In genomic region chr17:87797688-87798291, GRCm38 (mm10) we compare ENCODE assay signal across 8 mouse cellular contexts. TPM values are rescaled to one million over a fixed set of nuclear protein-coding genes. Genes with fewer than 3 reads are reported as not detected.
A peak's percentile ranks its signal among the peaks of the same experiment; 100 is the strongest.
DNase-seq lines count a peak whose midpoint lies in the region; ATAC-seq and TF ChIP-seq lines count a peak whose summit lies in the region.

TSS of gene Kcnk12 (minus strand) at chr17:87797994.

- no peak within 1 kb of the TSS for H3K27ac ChIP-seq in ES-E14 (ENCODE audit: insufficient read depth, low read depth, low read length, poor library complexity, severe bottlenecking)
- H3K27ac ChIP-seq in embryonic facial prominence, embryonic 13.5 days: no peak within 1 kb of the TSS
- no peak within 1 kb of the TSS for H3K27ac ChIP-seq in hindbrain, embryonic 13.5 days
- H3K27ac ChIP-seq in midbrain, embryonic 10.5 days (replicated peaks): peak within 1 kb of the TSS; percentile 13; the same call in 1 of the 2 replicates
- no peak within 1 kb of the TSS for H3K27ac ChIP-seq in stomach, embryonic 15.5 days

- H3K9me3 ChIP-seq in ES-E14 (ENCODE audit: control insufficient read depth, insufficient read depth, low read depth, low read length): no peaks in the 10 kb centered on the region
- H3K9me3 ChIP-seq in embryonic facial prominence, embryonic 13.5 days: no peaks in the 10 kb centered on the region
- H3K9me3 ChIP-seq in hindbrain, embryonic 13.5 days: no peaks in the 10 kb centered on the region
- no peaks in the 10 kb centered on the region for H3K9me3 ChIP-seq in midbrain, embryonic 10.5 days (replicated peaks)
- no peaks in the 10 kb centered on the region for H3K9me3 ChIP-seq in stomach, embryonic 15.5 days

- 0 out of 2 replicates have a peak, but pooled peaks have one; percentile 39 for ATAC-seq in embryonic facial prominence, embryonic 13.5 days (ENCODE audit: insufficient number of reproducible peaks, insufficient read depth, low FRiP score, low TSS enrichment, low read depth)
- peak; percentile 72 for ATAC-seq in hindbrain, embryonic 13.5 days (ENCODE audit: low FRiP score)
- ATAC-seq in stomach, embryonic 15.5 days (ENCODE audit: insufficient read depth, low FRiP score, low read depth): peak; percentile 53; the same call in 1 of the 2 replicates
- no peak for ATAC-seq in erythroblast, adult 5-6 weeks (replicated peaks; ENCODE audit: low FRiP score, poor library complexity, severe bottlenecking)

- peak within 1 kb of the TSS; percentile 16 for H3K9ac ChIP-seq in ES-E14 (ENCODE audit: insufficient read depth, low read depth, low read length, poor library complexity, severe bottlenecking)
- H3K9ac ChIP-seq in embryonic facial prominence, embryonic 13.5 days: no peak within 1 kb of the TSS
- H3K9ac ChIP-seq in hindbrain, embryonic 13.5 days: peak within 1 kb of the TSS; percentile 70
- no peak within 1 kb of the TSS for H3K9ac ChIP-seq in stomach, embryonic 15.5 days

- no peaks in the 10 kb centered on the region for H3K36me3 ChIP-seq in ES-E14 (ENCODE audit: control insufficient read depth, insufficient read depth, low read length, poor library complexity, severe bottlenecking)
- no peaks in the 10 kb centered on the region for H3K36me3 ChIP-seq in embryonic facial prominence, embryonic 13.5 days
- no peaks in the 10 kb centered on the region for H3K36me3 ChIP-seq in hindbrain, embryonic 13.5 days
- no peaks in the 10 kb centered on the region for H3K36me3 ChIP-seq in midbrain, embryonic 10.5 days
- no peaks in the 10 kb centered on the region for H3K36me3 ChIP-seq in stomach, embryonic 15.5 days

- H3K4me3 ChIP-seq in ES-E14 (ENCODE audit: insufficient read depth in 1 of 2, low read depth in 1 of 2, low read length in 2 of 2, poor library complexity in 1 of 2, severe bottlenecking in 1 of 2): peak within 1 kb of the TSS; percentile 57 to 66
- peak within 1 kb of the TSS; percentile 47 for H3K4me3 ChIP-seq in embryonic facial prominence, embryonic 13.5 days
- peak within 1 kb of the TSS; percentile 54 for H3K4me3 ChIP-seq in hindbrain, embryonic 13.5 days
- peak within 1 kb of the TSS; percentile 62 for H3K4me3 ChIP-seq in midbrain, embryonic 10.5 days
- peak within 1 kb of the TSS; percentile 44 for H3K4me3 ChIP-seq in stomach, embryonic 15.5 days (replicated peaks)

- peaks cover 1 to 2% of the 10 kb centered on the region in 2 experiments; a peak in 1 of 4 replicates for H3K4me1 ChIP-seq in ES-E14 (ENCODE audit: control insufficient read depth in 2 of 2, insufficient read depth in 2 of 2, low read length in 2 of 2, poor library complexity in 1 of 2)
- peaks cover 25% of the 10 kb centered on the region for H3K4me1 ChIP-seq in embryonic facial prominence, embryonic 13.5 days
- peaks cover 27% of the 10 kb centered on the region for H3K4me1 ChIP-seq in hindbrain, embryonic 13.5 days (replicated peaks)
- H3K4me1 ChIP-seq in midbrain, embryonic 10.5 days: peaks cover 36% of the 10 kb centered on the region
- H3K4me1 ChIP-seq in stomach, embryonic 15.5 days: peaks cover 22% of the 10 kb centered on the region

- under 1% methylated on average over 46 of the region's 46 CpGs for WGBS in embryonic facial prominence, embryonic 13.5 days
- WGBS in hindbrain, embryonic 13.5 days: 1% methylated on average over 39 of the region's 46 CpGs
- WGBS in midbrain, embryonic 10.5 days: under 1% methylated on average over 46 of the region's 46 CpGs
- WGBS in stomach, embryonic 15.5 days: under 1% methylated on average over 42 of the region's 46 CpGs

- in situ Hi-C loops in ES-E14 (cut with MboI; ENCODE audit: low sequenced_read_pairs in 2 of 2, unreplicated experiment in 2 of 2): no loop called here

- peak within 1 kb of the TSS; percentile 90 for H3K4me2 ChIP-seq in embryonic facial prominence, embryonic 13.5 days
- peak within 1 kb of the TSS; percentile 98 for H3K4me2 ChIP-seq in hindbrain, embryonic 13.5 days
- peak within 1 kb of the TSS; percentile 73 for H3K4me2 ChIP-seq in stomach, embryonic 15.5 days

- H3K27me3 ChIP-seq in embryonic facial prominence, embryonic 13.5 days: peaks cover 86% of the 10 kb centered on the region
- peaks cover 80% of the 10 kb centered on the region for H3K27me3 ChIP-seq in hindbrain, embryonic 13.5 days
- peaks cover 80% of the 10 kb centered on the region for H3K27me3 ChIP-seq in midbrain, embryonic 10.5 days (ENCODE audit: low read depth, poor library complexity, severe bottlenecking)
- peaks cover 59% of the 10 kb centered on the region for H3K27me3 ChIP-seq in stomach, embryonic 15.5 days (replicated peaks)

- peak; percentile 69 for DNase-seq in ES-E14 (ENCODE audit: low read depth, low spot score)
- peak; percentile 62 for DNase-seq in adrenal gland, postnatal 25 days
- peak; percentile 82 to 85 for DNase-seq in layer of hippocampus, postnatal 36 days
- DNase-seq in midbrain, embryonic 10.5 days (ENCODE audit: low spot score): peak; percentile 82

TF ChIP-seq in ES-E14, 5 proteins besides CTCF, POLR2A, EP300 and RAD21:
- no peak for TF ChIP-seq CHD2 (IDR thresholded peaks at IDR 0.05; ENCODE audit: low read depth, low read length)
- no peak for TF ChIP-seq MAFK (IDR thresholded peaks at IDR 0.05; ENCODE audit: insufficient read depth, low read depth, low read length)
- no peak for TF ChIP-seq ZC3H11A (IDR thresholded peaks at IDR 0.05; ENCODE audit: borderline replicate concordance, low read depth, low read length)
- no peak for TF ChIP-seq HCFC1 (IDR thresholded peaks at IDR 0.05; ENCODE audit: borderline replicate concordance, insufficient read depth, low read length)
- no peak for TF ChIP-seq ZNF384 (IDR thresholded peaks at IDR 0.05; ENCODE audit: low read depth, low read length)

RNA-seq across cellular contexts. Expression of gene Kcnk12, which starts in this region (rescaled TPM):
- 1.7 and 1.8 TPM in 2 replicates for total RNA-seq in ES-E14 (2012; rRNA removed)
- total RNA-seq in adrenal gland, postnatal 25 days (2021): 0.73 and 0.76 TPM in 2 replicates
- polyA plus RNA-seq in embryonic facial prominence, embryonic 13.5 days (2015; fragmentation: Nextera tagmentation; extraction: Ambion mirVana): not detected in 2 replicates
- 0.38 and 0.72 TPM in 2 replicates for polyA plus RNA-seq in hindbrain, embryonic 13.5 days (2015; fragmentation: Nextera tagmentation; extraction: Ambion mirVana)
- total RNA-seq in layer of hippocampus, postnatal 36 days (2021): 10 to 100 TPM; 21.6 to 23.7 TPM
- polyA plus RNA-seq in midbrain, embryonic 10.5 days (2016; fragmentation: Nextera tagmentation; extraction: Ambion mirVana): 0.17 TPM in 2 replicates
- 0.09 and 0.17 TPM in 2 replicates for polyA plus RNA-seq in stomach, embryonic 15.5 days (2015; fragmentation: Nextera tagmentation; extraction: Ambion mirVana)
- 0.84 TPM in 1 of 2 replicates, not detected in the other for total RNA-seq in erythroblast, adult 5-6 weeks (2015; ENCODE audit: low replicate concordance)
- 0.42 and 0.51 TPM in 2 replicates for total RNA-seq in erythroblast, adult 5-6 weeks (2017; ENCODE audit: low replicate concordance)

Comparison
In these comparisons a context has a peak if more than half of its experiments do, and no peak if none do; other contexts are left out.
1. Peak in DNase-seq in adrenal gland, postnatal 25 days; RNA of the gene not detected or under 1 TPM.
2. Peak in ATAC-seq, H3K4me3 ChIP-seq and H3K4me2 ChIP-seq in embryonic facial prominence, embryonic 13.5 days; RNA of the gene not detected or under 1 TPM.
3. Peak in ATAC-seq, H3K4me3 ChIP-seq, H3K9ac ChIP-seq and H3K4me2 ChIP-seq in hindbrain, embryonic 13.5 days; RNA of the gene not detected or under 1 TPM.
4. Peak in DNase-seq, H3K4me3 ChIP-seq and H3K27ac ChIP-seq in midbrain, embryonic 10.5 days; RNA of the gene not detected or under 1 TPM.
5. Peak in ATAC-seq, H3K4me3 ChIP-seq and H3K4me2 ChIP-seq in stomach, embryonic 15.5 days; RNA of the gene not detected or under 1 TPM.